Mouse (Mus musculus): Measurements from ENCODE around the gene Fat1.

- TF ChIP-seq POLR2A (IDR thresholded peaks at IDR 0.05; ENCODE audit: extremely low read depth, insufficient read depth, low read length) (no peak), CTCF (IDR thresholded peaks at IDR 0.05; ENCODE audit: low read depth, low read length) (no peak)
These were observed 10.3 kb downstream of the Fat1 start for GRCm38 (mm10) chr8:44945577-44945976.

Measured in liver, adult 2 months (tissue).